Mouse (Mus musculus) liver, embryonic 14.5 days (tissue): ENCODE results near the gene Tgfbr3l.
A peak's percentile ranks its signal among the peaks of the same experiment; 100 is the strongest.

Experiments used
- CTCF ChIP-seq: IDR thresholded peaks from 2 replicates; pipeline ENCODE4 v1.5.1; 2016; ENCODE audit warnings: antibody characterized with exemption, low read depth, control low read depth
- EP300 ChIP-seq: IDR thresholded peaks from 2 replicates; pipeline ENCODE4 v1.6.1; 2016; ENCODE audit warnings: antibody characterized with exemption, low read depth

DNA sequence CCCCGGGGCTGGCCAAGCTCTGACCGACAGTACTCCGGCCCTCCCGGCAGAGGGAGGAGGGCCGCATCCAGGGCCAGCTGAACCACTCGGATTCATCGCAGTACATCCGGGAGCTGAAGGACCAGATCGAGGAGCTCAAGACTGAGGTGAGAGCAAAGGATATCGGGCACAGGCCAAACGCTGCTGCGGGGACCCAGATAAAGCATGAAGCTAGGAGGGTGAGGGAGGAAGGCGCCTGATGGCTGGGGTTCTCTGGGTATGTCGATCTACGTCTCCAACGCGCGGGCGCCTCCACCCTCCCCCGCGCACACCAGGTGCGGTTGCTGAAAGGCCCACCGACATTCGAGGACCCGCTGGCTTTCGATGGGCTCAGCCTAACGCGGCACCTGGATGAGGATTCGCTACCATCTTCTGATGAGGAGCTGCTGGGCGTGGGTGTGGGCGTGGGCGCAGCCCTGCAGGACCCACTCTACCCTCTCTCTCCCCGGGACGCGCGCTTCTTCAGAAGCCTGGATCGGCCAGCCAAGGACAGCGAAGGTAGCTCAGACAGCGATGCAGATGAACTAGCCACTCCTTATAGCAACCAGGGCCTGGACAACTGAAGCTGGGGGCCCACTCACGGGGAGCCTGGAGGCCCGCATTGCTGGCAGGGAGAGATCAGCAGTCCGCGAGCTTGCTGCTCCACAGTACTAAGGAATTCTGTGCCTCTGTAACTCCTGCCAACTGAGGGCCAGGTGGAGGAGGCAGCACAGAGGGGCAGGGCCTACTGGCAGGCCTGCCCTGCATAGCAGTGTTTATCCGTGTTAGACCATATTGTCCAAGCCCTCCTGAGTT is 41.6 kb upstream of the Tgfbr3l start:
- no peak for TF ChIP-seq CTCF
- TF ChIP-seq EP300, result peak; percentile 26; the same call in 1 of the 2 replicates
